Mouse (Mus musculus): ENCODE results near the gene Mrtfb.
"Not testable (repeated sequence)": the region's sequence is repeated elsewhere in the genome, so short reads cannot be mapped to it uniquely, and the experiment has no call there.

Gene Mrtfb

GRCm38 (mm10) chr16:13269426-13269825, 13.1 kb downstream of the Mrtfb start:
- in situ Hi-C loops (cut with MboI; ENCODE audit: low sequenced_read_pairs): no loop called here

GRCm38 (mm10) chr16:13276258-13276657, 20.0 kb downstream of the Mrtfb start:
- in situ Hi-C loops (cut with MboI; ENCODE audit: low sequenced_read_pairs): no loop called here

- in situ Hi-C loops (cut with MboI; ENCODE audit: low sequenced_read_pairs): no loop called here
Measured at GRCm38 (mm10) chr16:13276709-13277399, 20.6 kb downstream of the Mrtfb start.

- in situ Hi-C loops (cut with MboI; ENCODE audit: low sequenced_read_pairs): not testable (repeated sequence)
Measured at GRCm38 (mm10) chr16:13286425-13286824, 30.1 kb downstream of the Mrtfb start.

GRCm38 (mm10) chr16:13297860-13298259, 41.6 kb downstream of the Mrtfb start:
- in situ Hi-C loops (cut with MboI; ENCODE audit: low sequenced_read_pairs): no loop called here

- in situ Hi-C loops (cut with MboI; ENCODE audit: low sequenced_read_pairs): no loop called here
Measured at GRCm38 (mm10) chr16:13298991-13299390, 42.7 kb downstream of the Mrtfb start.

GRCm38 (mm10) chr16:13306065-13306695, 49.9 kb downstream of the Mrtfb start:
- in situ Hi-C loops (cut with MboI; ENCODE audit: low sequenced_read_pairs): no loop called here

GRCm38 (mm10) chr16:13310096-13310683, 53.9 kb downstream of the Mrtfb start:
- in situ Hi-C loops (cut with MboI; ENCODE audit: low sequenced_read_pairs): no loop called here

GRCm38 (mm10) chr16:13311374-13311773, 55.1 kb downstream of the Mrtfb start:
- in situ Hi-C loops (cut with MboI; ENCODE audit: low sequenced_read_pairs): no loop called here

- in situ Hi-C loops (cut with MboI; ENCODE audit: low sequenced_read_pairs): no loop called here
Measured at GRCm38 (mm10) chr16:13313096-13313719, 56.9 kb downstream of the Mrtfb start.

- in situ Hi-C loops (cut with MboI; ENCODE audit: low sequenced_read_pairs): no loop called here
Measured at GRCm38 (mm10) chr16:13323751-13324150, 67.5 kb downstream of the Mrtfb start.

- in situ Hi-C loops (cut with MboI; ENCODE audit: low sequenced_read_pairs): no loop called here
Measured at GRCm38 (mm10) chr16:13326622-13327021, 70.3 kb downstream of the Mrtfb start.

- in situ Hi-C loops (cut with MboI; ENCODE audit: low sequenced_read_pairs): no loop called here
Measured at GRCm38 (mm10) chr16:13328646-13329045, 72.4 kb downstream of the Mrtfb start.

GRCm38 (mm10) chr16:13329640-13330039, 73.4 kb downstream of the Mrtfb start:
- in situ Hi-C loops (cut with MboI; ENCODE audit: low sequenced_read_pairs): no loop called here

GRCm38 (mm10) chr16:13330221-13330659, 74.0 kb downstream of the Mrtfb start:
- in situ Hi-C loops (cut with MboI; ENCODE audit: low sequenced_read_pairs): no loop called here

GRCm38 (mm10) chr16:13331898-13332297, 75.6 kb downstream of the Mrtfb start:
- in situ Hi-C loops (cut with MboI; ENCODE audit: low sequenced_read_pairs): no loop called here

- in situ Hi-C loops (cut with MboI; ENCODE audit: low sequenced_read_pairs): no loop called here
Measured at GRCm38 (mm10) chr16:13332536-13332935, 76.3 kb downstream of the Mrtfb start.

GRCm38 (mm10) chr16:13333781-13334341, 77.6 kb downstream of the Mrtfb start:
- in situ Hi-C loops (cut with MboI; ENCODE audit: low sequenced_read_pairs): no loop called here

GRCm38 (mm10) chr16:13336503-13337230, 80.4 kb downstream of the Mrtfb start:
- in situ Hi-C loops (cut with MboI; ENCODE audit: low sequenced_read_pairs): no loop called here

- in situ Hi-C loops (cut with MboI; ENCODE audit: low sequenced_read_pairs): no loop called here
Measured at GRCm38 (mm10) chr16:13338094-13338493, 81.8 kb downstream of the Mrtfb start.

- in situ Hi-C loops (cut with MboI; ENCODE audit: low sequenced_read_pairs): no loop called here
Measured at GRCm38 (mm10) chr16:13339433-13339832, 83.2 kb downstream of the Mrtfb start.

Measured in CH12F3 (cell line).